14 mouse cellular contexts compared by ENCODE assay signal in the genomic region with DNA sequence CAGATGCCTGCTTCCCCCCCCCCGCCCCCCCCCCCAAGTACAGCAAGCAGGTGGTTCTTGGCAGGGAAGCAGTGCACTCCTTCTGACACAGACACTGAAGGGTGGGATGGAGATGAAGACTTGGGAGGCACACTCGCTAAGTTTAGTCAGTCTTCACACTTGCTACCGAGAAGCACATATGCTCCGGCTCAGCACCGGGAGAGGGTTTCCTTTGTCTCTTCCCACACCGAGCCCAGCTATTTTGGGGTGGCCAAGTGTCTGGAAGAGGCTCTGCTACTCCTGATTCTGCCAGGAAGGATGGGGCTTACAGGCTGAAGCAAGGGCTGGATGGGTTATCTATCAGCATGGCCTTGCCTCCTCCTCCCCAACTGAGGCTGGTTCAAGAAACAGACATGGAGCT. TPM values are rescaled to one million over a fixed set of nuclear protein-coding genes. Genes with fewer than 3 reads are reported as not detected.
DNase-seq lines count a peak whose midpoint lies in the region; ATAC-seq and TF ChIP-seq lines count a peak whose summit lies in the region.
"Had no signal": no experiment of that assay in that cellular context is flagged by ENCODE, and none has a peak within 500 bp of the region (broad histone marks: within the 10 kb centered on the region; RNA-seq: fewer than 3 reads in every experiment).

No protein-coding gene starts in this region.

- DNase-seq in brain, adult 2 months (ENCODE audit: low read depth, low spot score), result peak; percentile 93
- peak; percentile 19 for DNase-seq in brain, embryonic 14.5 days (ENCODE audit: low read depth)
- DNase-seq in left cerebral cortex, adult 18-20 months (ENCODE audit: low spot score in 2 of 2), result peak; percentile 62 to 85
- peak; percentile 76 to 82 for DNase-seq in right cerebral cortex, adult 2 months (ENCODE audit: low spot score in 2 of 2)
- no peak for DNase-seq in kidney, adult 11 months
- no peak for DNase-seq in thymus, postnatal 10 days (ENCODE audit: low spot score in 2 of 2)
- DNase-seq: adrenal gland, adult 8-10 months; cerebellum, adult 9-11 months; gastrocnemius, adult 2 months; heart, postnatal 10 days; kidney, adult 8-10 months; kidney, postnatal 4 days; lung, postnatal 36 days had no signal

- no peak for ATAC-seq in granulocyte monocyte progenitor cell, adult 5-6 weeks (replicated peaks; ENCODE audit: poor library complexity, severe bottlenecking)

- no peak for TF ChIP-seq POLR2A in brain, embryonic 14.5 days (IDR thresholded peaks at IDR 0.05; ENCODE audit: borderline replicate concordance, extremely low read depth, insufficient read depth, insufficient read length, poor library complexity, severe bottlenecking)

- no peak for TF ChIP-seq CTCF in brain, embryonic 14.5 days (IDR thresholded peaks at IDR 0.05; ENCODE audit: borderline replicate concordance, extremely low read depth, insufficient read depth, insufficient read length)

RNA-seq across cellular contexts. Expression of a gene that starts 5.3 kb away (rescaled TPM):
- 12.7 and 18.3 TPM in 2 replicates for polyA plus RNA-seq in brain, embryonic 14.5 days (2012; rRNA removed)
- 10 to 100 TPM; 68.8 to 78.1 TPM for total RNA-seq in left cerebral cortex, adult 18-20 months (2021)
- 7.4 and 7.5 TPM in 2 replicates for total RNA-seq in granulocyte monocyte progenitor cell, adult 5-6 weeks (2014; fragmentation: Nextera tagmentation)
- total RNA-seq in granulocyte monocyte progenitor cell, adult 5-6 weeks (2017), result 7.0 and 9.7 TPM in 2 replicates

Comparison
In these comparisons a context has a peak if more than half of its experiments do, and no peak if none do; other contexts are left out.
1. DNase-seq: peak in brain, adult 2 months (single experiment), brain, embryonic 14.5 days (single experiment), left cerebral cortex, adult 18-20 months (2 of 2) and right cerebral cortex, adult 2 months (2 of 2); none in kidney, adult 11 months (single experiment) and thymus, postnatal 10 days (0 of 2).
2. RNA of a gene that starts 5.3 kb away (total RNA-seq): 68.8 to 78.1 TPM in left cerebral cortex, adult 18-20 months; 7.0 to 9.7 TPM in granulocyte monocyte progenitor cell, adult 5-6 weeks; every median in the first group is over 4 times any median in the second.